Mouse (Mus musculus) MEL (cell line): ENCODE measurements at regions not wholly inside any gene's neighbourhood (a gene's known extent, or its start where the extent isn't known, plus 50 kb on each side); places are given as distances from the start of the nearest gene placed in this dataset.

Source experiments
- DNase-seq: peaks from one replicate; pipeline ENCODE4 v3.0.0; 2011; ENCODE audit warnings: low read depth, low spot score
- H3K27ac ChIP-seq: 2 replicates; pipeline ENCODE4 v1.5.1; 2012; ENCODE audit warnings: low read depth, mild to moderate bottlenecking, control low read depth, low read length, moderate library complexity; ENCODE audit not compliant: control insufficient read depth
- H3K27me3 ChIP-seq, 2 experiments: fragments of 150-350 bp in 1 of 2; sonication (generic) in 1 of 2; 2 replicates each; pipeline ENCODE4 v1.6.1; 2012; ENCODE audit warnings: low read length in 2 of 2, mild to moderate bottlenecking in 2 of 2, improper control_type of control experiment in 1 of 2, moderate library complexity in 1 of 2; ENCODE audit not compliant: insufficient read depth in 2 of 2, control insufficient read depth in 1 of 2
- H3K36me3 ChIP-seq, 2 experiments: 2 replicates each; pipeline ENCODE4 v1.6.1; 2012 to 2014; ENCODE audit warnings: low read length in 2 of 2, improper control_type of control experiment in 1 of 2, inconsistent platforms in 1 of 2, mild to moderate bottlenecking in 1 of 2; ENCODE audit not compliant: insufficient read depth in 2 of 2, control insufficient read depth in 1 of 2
- H3K4me1 ChIP-seq, 2 experiments: fragments of 150-350 bp in 1 of 2; sonication (generic) in 1 of 2; 2 replicates each; pipeline ENCODE4 v1.6.1; 2012; ENCODE audit warnings: low read length in 2 of 2, improper control_type of control experiment in 1 of 2, mild to moderate bottlenecking in 1 of 2; ENCODE audit not compliant: insufficient read depth in 2 of 2, control insufficient read depth in 1 of 2
- H3K4me3 ChIP-seq, 2 experiments: fragments of 150-350 bp in 1 of 2; sonication (generic) in 1 of 2; 2 replicates each; pipeline ENCODE4 v1.5.1; 2012; ENCODE audit warnings: low read depth in 2 of 2, low read length in 2 of 2, mild to moderate bottlenecking in 2 of 2, moderate library complexity in 2 of 2, control low read depth in 1 of 2, improper control_type of control experiment in 1 of 2; ENCODE audit not compliant: control insufficient read depth in 1 of 2, insufficient read depth in 1 of 2
- H3K79me2 ChIP-seq: 2 replicates; pipeline ENCODE4 v1.6.1; 2012; ENCODE audit warnings: mild to moderate bottlenecking, low read length, moderate library complexity; ENCODE audit not compliant: control insufficient read depth, poor library complexity, insufficient read depth
- H3K9ac ChIP-seq: 2 replicates; pipeline ENCODE4 v1.6.1; 2012; ENCODE audit warnings: low read depth, mild to moderate bottlenecking, control low read depth, low read length, moderate library complexity; ENCODE audit not compliant: control insufficient read depth, poor library complexity, severe bottlenecking
- H3K9me3 ChIP-seq: fragments of 150-350 bp; sonication (generic); replicated peaks from 2 replicates; pipeline ENCODE4 v1.6.1; 2012; ENCODE audit warnings: mild to moderate bottlenecking, low read length, improper control_type of control experiment, moderate library complexity; ENCODE audit not compliant: insufficient read depth
- BHLHE40 ChIP-seq: IDR thresholded peaks from 2 replicates; pipeline ENCODE4 v1.6.1; 2012; ENCODE audit warnings: low read depth, mild to moderate bottlenecking, inconsistent platforms, low read length, improper control_type of control experiment, borderline replicate concordance
- CHD1 ChIP-seq: IDR thresholded peaks from 2 replicates; pipeline ENCODE4 v1.6.1; 2012; ENCODE audit warnings: low read depth, mild to moderate bottlenecking, inconsistent platforms, low read length, improper control_type of control experiment
- CHD2 ChIP-seq: IDR thresholded peaks from 2 replicates; pipeline ENCODE4 v1.6.1; 2011; ENCODE audit warnings: low read length, improper control_type of control experiment
- CTCF ChIP-seq, 3 experiments: IDR thresholded peaks in 2 of 3; conservative IDR thresholded peaks in 1 of 3; 2 replicates each; pipeline ENCODE4 v1.5.1; 2011 to 2012; ENCODE audit warnings: low read length in 3 of 3, low read depth in 2 of 3, mild to moderate bottlenecking in 2 of 3, improper control_type of control experiment in 1 of 3, inconsistent platforms in 1 of 3, mixed read lengths in 1 of 3, moderate library complexity in 1 of 3; ENCODE audit not compliant: control insufficient read depth in 1 of 3, insufficient read depth in 1 of 3, poor library complexity in 1 of 3, severe bottlenecking in 1 of 3
- E2F4 ChIP-seq: IDR thresholded peaks from 2 replicates; pipeline ENCODE4 v1.6.1; 2011; ENCODE audit warnings: low read depth, low read length, improper control_type of control experiment, borderline replicate concordance
- EP300 ChIP-seq, 2 experiments: IDR thresholded peaks; 2 replicates each; pipeline ENCODE4 v1.6.1; 2011; ENCODE audit warnings: improper control_type of control experiment in 2 of 2, low read length in 2 of 2, low read depth in 1 of 2, mild to moderate bottlenecking in 1 of 2
- ETS1 ChIP-seq: IDR thresholded peaks from 2 replicates; pipeline ENCODE4 v1.6.1; 2012; ENCODE audit warnings: low read depth, mild to moderate bottlenecking, inconsistent platforms, low read length, improper control_type of control experiment, moderate library complexity
- JUND ChIP-seq: IDR thresholded peaks from 2 replicates; pipeline ENCODE4 v1.6.1; 2011; ENCODE audit warnings: low read depth, mild to moderate bottlenecking, improper control_type of control experiment, low read length
- MAFK ChIP-seq: IDR thresholded peaks from 2 replicates; pipeline ENCODE4 v1.6.1; 2011; ENCODE audit warnings: low read depth, mild to moderate bottlenecking, low read length, improper control_type of control experiment, borderline replicate concordance
- MAZ ChIP-seq: IDR thresholded peaks from 2 replicates; pipeline ENCODE4 v1.6.1; 2012; ENCODE audit warnings: low read depth, mild to moderate bottlenecking, inconsistent platforms, low read length, improper control_type of control experiment
- MEF2A ChIP-seq: IDR thresholded peaks from 2 replicates; pipeline ENCODE4 v1.6.1; 2014; ENCODE audit warnings: low read depth, mild to moderate bottlenecking, inconsistent platforms, low read length, improper control_type of control experiment; ENCODE audit not compliant: poor library complexity, insufficient replicate concordance, severe bottlenecking; ENCODE audit errors: extremely low read depth
- MXI1 ChIP-seq: IDR thresholded peaks from 2 replicates; pipeline ENCODE4 v1.6.1; 2011; ENCODE audit warnings: mild to moderate bottlenecking, low read depth, low read length, improper control_type of control experiment
- MYB ChIP-seq: IDR thresholded peaks from 2 replicates; pipeline ENCODE4 v1.6.1; 2011; ENCODE audit warnings: mild to moderate bottlenecking, low read depth, low read length, improper control_type of control experiment
- NELFE ChIP-seq: IDR thresholded peaks from 2 replicates; pipeline ENCODE4 v1.6.1; 2011; ENCODE audit warnings: low read depth, low read length, improper control_type of control experiment
- POLR2AphosphoS5 ChIP-seq: IDR thresholded peaks from 2 replicates; pipeline ENCODE4 v1.6.1; 2012; ENCODE audit warnings: low read depth, borderline replicate concordance, mild to moderate bottlenecking, inconsistent platforms, low read length, moderate library complexity, mixed read lengths
- RAD21 ChIP-seq: IDR thresholded peaks from 2 replicates; pipeline ENCODE4 v1.6.1; 2011; ENCODE audit warnings: mild to moderate bottlenecking, low read depth, low read length, improper control_type of control experiment
- RCOR1 ChIP-seq: IDR thresholded peaks from 2 replicates; pipeline ENCODE4 v1.6.1; 2012; ENCODE audit warnings: low read depth, mild to moderate bottlenecking, inconsistent platforms, low read length, improper control_type of control experiment
- SIN3A ChIP-seq: IDR thresholded peaks from 2 replicates; pipeline ENCODE4 v1.6.1; 2012; ENCODE audit warnings: low read length, improper control_type of control experiment, inconsistent platforms
- SMC3 ChIP-seq: IDR thresholded peaks from 2 replicates; pipeline ENCODE4 v1.6.1; 2011; ENCODE audit warnings: low read depth, low read length, improper control_type of control experiment
- TAL1 ChIP-seq: IDR thresholded peaks from 2 replicates; pipeline ENCODE4 v1.6.1; 2012; ENCODE audit warnings: mild to moderate bottlenecking, inconsistent platforms, low read length, moderate library complexity, mixed read lengths
- TBP ChIP-seq: IDR thresholded peaks from 2 replicates; pipeline ENCODE4 v1.8.0; 2011; ENCODE audit warnings: low read depth, low read length, improper control_type of control experiment
- TCF12 ChIP-seq: IDR thresholded peaks from 2 replicates; pipeline ENCODE4 v1.6.1; 2014; ENCODE audit warnings: low read depth, mild to moderate bottlenecking, inconsistent platforms, low read length, improper control_type of control experiment, moderate library complexity
- USF2 ChIP-seq, 2 experiments: IDR thresholded peaks; 2 replicates each; pipeline ENCODE4 v1.6.1; 2011 to 2012; ENCODE audit warnings: improper control_type of control experiment in 2 of 2, low read length in 2 of 2, borderline replicate concordance in 1 of 2, inconsistent platforms in 1 of 2, low read depth in 1 of 2, mild to moderate bottlenecking in 1 of 2; ENCODE audit not compliant: insufficient read depth in 1 of 2

DNA sequence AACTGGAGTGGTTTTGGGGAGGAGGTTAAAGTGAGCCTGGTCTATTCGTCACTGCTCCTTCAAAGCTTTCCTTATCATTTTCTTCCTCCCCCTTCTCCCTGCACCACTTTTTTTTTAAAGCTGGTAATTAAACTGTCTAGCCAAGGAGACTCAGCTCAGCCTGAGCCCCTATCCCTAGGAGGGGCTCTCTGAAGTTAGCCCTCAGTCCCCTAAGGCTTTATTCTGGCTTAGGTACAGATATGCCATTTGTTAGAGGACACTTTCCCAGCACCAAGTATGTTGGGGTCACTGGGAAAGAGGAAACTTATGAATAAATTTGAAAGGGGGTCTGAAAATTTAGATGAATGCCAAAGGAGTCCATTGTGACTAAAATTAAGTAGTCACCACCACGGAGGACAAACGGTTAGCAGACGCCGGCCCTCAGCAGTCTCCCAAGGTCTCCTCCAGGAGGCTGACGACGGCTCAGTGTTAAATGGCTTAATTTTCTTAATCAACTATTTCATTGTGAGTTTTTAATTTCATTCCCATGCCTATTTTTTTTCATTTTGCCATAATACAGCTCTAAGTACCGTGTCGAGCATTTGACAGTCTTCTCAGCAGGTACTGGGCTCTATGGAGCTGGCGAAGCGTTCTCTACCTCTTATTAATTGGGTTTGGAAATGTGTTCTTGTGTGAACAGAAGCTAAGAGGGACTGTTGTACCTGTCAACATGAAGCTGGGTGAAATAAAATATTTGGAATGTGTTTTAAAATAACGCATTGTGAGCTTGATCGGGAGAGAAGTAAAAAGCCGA is 370.6 kb upstream of the Cited2 start:
- Histone ChIP-seq H3K9me3 (no peaks in the 10 kb centered on the region), H3K9ac (no peak overlapping the region)
- TF ChIP-seq MAZ (no peak), BHLHE40 (no peak), ETS1 (no peak), USF2 (IDR thresholded peaks at IDR 0.05; ENCODE audit: borderline replicate concordance in 1 of 2, insufficient read depth in 1 of 2, low read depth in 1 of 2, low read length in 2 of 2) (no peak), MYB (no peak), MAFK (no peak), NELFE (no peak), CHD1 (no peak), CTCF (IDR thresholded peaks at IDR 0.05 in 2 of 3, conservative IDR thresholded peaks at IDR 0.05 in 1 of 3; ENCODE audit: control insufficient read depth in 1 of 3, insufficient read depth in 1 of 3, low read depth in 2 of 3, low read length in 3 of 3, poor library complexity in 1 of 3, severe bottlenecking in 1 of 3) (no peak), MEF2A (no peak)
- TF ChIP-seq, all 39 proteins: peak for 0
- Histone ChIP-seq H3K27me3 (no peaks in the 10 kb centered on the region), H3K27ac (no peak overlapping the region), H3K4me1 (no peaks in the 10 kb centered on the region; a peak in 1 of 4 replicates), H3K36me3 (no peaks in the 10 kb centered on the region; a peak in 1 of 4 replicates), H3K79me2 (no peaks in the 10 kb centered on the region), H3K4me3 (no peak overlapping the region)
- DNase-seq: no peak

GRCm38 (mm10) chr10:17355476-17355875 is 367.5 kb upstream of the Cited2 start:
- DNase-seq: no peak
- H3K9me3 ChIP-seq: no peaks in the 10 kb centered on the region
- no peaks in the 10 kb centered on the region for H3K4me1 ChIP-seq
- TF ChIP-seq TCF12 (no peak), TAL1 (no peak), POLR2AphosphoS5 (no peak), ETS1 (no peak), JUND (no peak), MEF2A (no peak), BHLHE40 (no peak), CTCF (IDR thresholded peaks at IDR 0.05 in 2 of 3, conservative IDR thresholded peaks at IDR 0.05 in 1 of 3; ENCODE audit: control insufficient read depth in 1 of 3, insufficient read depth in 1 of 3, low read depth in 2 of 3, low read length in 3 of 3, poor library complexity in 1 of 3, severe bottlenecking in 1 of 3) (no peak), CHD2 (no peak), E2F4 (no peak), MXI1 (no peak), RCOR1 (no peak), EP300 (IDR thresholded peaks at IDR 0.05; ENCODE audit: low read depth in 1 of 2, low read length in 2 of 2) (no peak), RAD21 (no peak), TBP (no peak), SIN3A (no peak), MYB (no peak), SMC3 (no peak)
- TF ChIP-seq, all 39 proteins: peak for 0
- no peaks in the 10 kb centered on the region for H3K27me3 ChIP-seq
- no peaks in the 10 kb centered on the region for H3K79me2 ChIP-seq
- H3K4me3 ChIP-seq: no peak overlapping the region
- H3K36me3 ChIP-seq: no peaks in the 10 kb centered on the region
- no peak overlapping the region for H3K9ac ChIP-seq
- no peak overlapping the region for H3K27ac ChIP-seq
